Mouse (Mus musculus): Measurements from ENCODE around the gene Meis3. TPM values are rescaled to one million over a fixed set of nuclear protein-coding genes. Genes with fewer than 3 reads are reported as not detected.

Gene Meis3
- polyA plus RNA-seq (2015; fragmentation: Nextera tagmentation; extraction: Ambion mirVana): 3.5 and 6.5 TPM in 2 replicates

GRCm38 (mm10) chr7:16174597-16175541 lies at the start of gene Meis3:
Gene Meis3 (plus strand): TSS chr7:16175090.

GRCm38 (mm10) chr7:16129421-16129845 lies 45.5 kb upstream of the Meis3 start, which contains the start of gene Slc8a2:
Gene Slc8a2 (plus strand): TSS chr7:16129826.

GRCm38 (mm10) chr7:16221582-16222272 lies 46.8 kb downstream of the Meis3 start, which contains the start of gene Dhx34:
Gene Dhx34 (minus strand): TSS chr7:16222037.

Other genes with a start within 250 kb of the Meis3 start
- 162 TPM in 2 replicates for gene Nop53, start 229.0 kb upstream of the Meis3 start, polyA plus RNA-seq (2015; fragmentation: Nextera tagmentation; extraction: Ambion mirVana)
- 10.6 and 11.5 TPM in 2 replicates for gene Ehd2, start 207.5 kb upstream of the Meis3 start, polyA plus RNA-seq (2015; fragmentation: Nextera tagmentation; extraction: Ambion mirVana)
- 2.6 and 3.5 TPM in 2 replicates for gene Bicra, start 127.2 kb upstream of the Meis3 start, polyA plus RNA-seq (2015; fragmentation: Nextera tagmentation; extraction: Ambion mirVana)
- gene Zfp541, start 113.3 kb upstream of the Meis3 start, polyA plus RNA-seq (2015; fragmentation: Nextera tagmentation; extraction: Ambion mirVana): not detected in 2 replicates
- gene Napa, start 76.6 kb upstream of the Meis3 start, polyA plus RNA-seq (2015; fragmentation: Nextera tagmentation; extraction: Ambion mirVana): 158 and 168 TPM in 2 replicates
- gene Kptn, start 55.2 kb upstream of the Meis3 start, polyA plus RNA-seq (2015; fragmentation: Nextera tagmentation; extraction: Ambion mirVana): 10.9 and 12.9 TPM in 2 replicates
- gene Slc8a2, start 45.3 kb upstream of the Meis3 start, polyA plus RNA-seq (2015; fragmentation: Nextera tagmentation; extraction: Ambion mirVana): not detected in 2 replicates
- 6.7 and 7.1 TPM in 2 replicates for gene Dhx34, start 46.9 kb downstream of the Meis3 start, polyA plus RNA-seq (2015; fragmentation: Nextera tagmentation; extraction: Ambion mirVana)
- gene C5ar2, start 69.1 kb downstream of the Meis3 start, polyA plus RNA-seq (2015; fragmentation: Nextera tagmentation; extraction: Ambion mirVana): 2.7 and 3.5 TPM in 2 replicates
- 20.1 and 24.7 TPM in 2 replicates for gene C5ar1, start 84.5 kb downstream of the Meis3 start, polyA plus RNA-seq (2015; fragmentation: Nextera tagmentation; extraction: Ambion mirVana)
- gene Inafm1, start 98.5 kb downstream of the Meis3 start, polyA plus RNA-seq (2015; fragmentation: Nextera tagmentation; extraction: Ambion mirVana): 11.7 and 14.5 TPM in 2 replicates
- 13.9 and 17.8 TPM in 2 replicates for gene Ccdc9, start 111.7 kb downstream of the Meis3 start, polyA plus RNA-seq (2015; fragmentation: Nextera tagmentation; extraction: Ambion mirVana)
- 6.1 and 6.2 TPM in 2 replicates for gene Bbc3, start 133.3 kb downstream of the Meis3 start, polyA plus RNA-seq (2015; fragmentation: Nextera tagmentation; extraction: Ambion mirVana)
- gene Sae1, start 212.7 kb downstream of the Meis3 start, polyA plus RNA-seq (2015; fragmentation: Nextera tagmentation; extraction: Ambion mirVana): 120 TPM in 2 replicates
- 12.4 and 12.7 TPM in 2 replicates for gene Zc3h4, start 225.8 kb downstream of the Meis3 start, polyA plus RNA-seq (2015; fragmentation: Nextera tagmentation; extraction: Ambion mirVana)

Data from spleen, postnatal 0 days (tissue).